ENCODE assay signal across 24 mouse cellular contexts in the genomic region with DNA sequence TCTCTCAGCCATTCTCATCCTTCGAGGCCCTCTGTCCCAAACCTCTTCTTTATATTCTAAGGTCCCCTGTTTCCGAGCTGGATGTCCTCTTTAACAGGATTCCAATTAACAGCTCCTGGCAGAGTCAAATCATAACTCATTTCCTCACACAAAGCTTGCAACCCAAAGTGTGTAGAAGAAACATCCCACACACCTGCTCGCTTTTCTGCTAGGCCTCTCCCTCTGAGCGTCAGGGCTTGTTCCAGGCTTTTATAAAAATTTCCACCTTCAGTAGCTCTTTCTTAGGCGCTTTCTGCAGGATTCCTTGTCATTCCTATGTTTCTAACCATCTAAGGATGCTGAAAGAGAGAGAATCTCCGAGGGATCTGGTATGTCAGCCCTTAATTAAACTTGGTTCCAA.
A peak's percentile ranks its signal among the peaks of the same experiment; 100 is the strongest.
DNase-seq lines count a peak whose midpoint lies in the region; ATAC-seq and TF ChIP-seq lines count a peak whose summit lies in the region.
"Had no signal": no experiment of that assay in that cellular context is flagged by ENCODE, and none has a peak within 500 bp of the region (broad histone marks: within the 10 kb centered on the region; RNA-seq: fewer than 3 reads in every experiment).

No protein-coding gene starts in this region.

- H3K4me3 ChIP-seq in forebrain, embryonic 13.5 days: no peak overlapping the region
- H3K4me3 ChIP-seq in forebrain, embryonic 15.5 days: no peak overlapping the region
- no peak overlapping the region for H3K4me3 ChIP-seq in layer of hippocampus, adult 2 months
- no peak overlapping the region for H3K4me3 ChIP-seq in heart, embryonic 10.5 days
- H3K4me3 ChIP-seq: embryonic facial prominence, embryonic 12.5 days; embryonic facial prominence, embryonic 15.5 days; heart, adult 2 months; hindbrain, embryonic 12.5 days had no signal

- 0 out of 2 replicates have a peak overlapping the region, but pooled peaks have one; percentile 45 for H3K27ac ChIP-seq in forebrain, embryonic 13.5 days
- H3K27ac ChIP-seq in forebrain, embryonic 15.5 days (replicated peaks): no peak overlapping the region
- H3K27ac ChIP-seq in layer of hippocampus, adult 2 months: peak overlapping the region; percentile 39; the same call in 1 of the 2 replicates
- H3K27ac ChIP-seq in heart, embryonic 10.5 days: no peak overlapping the region
- H3K27ac ChIP-seq: embryonic facial prominence, embryonic 12.5 days; embryonic facial prominence, embryonic 15.5 days; heart, adult 2 months; hindbrain, embryonic 12.5 days; hindbrain, postnatal 0 days had no signal

- no peak for ATAC-seq in forebrain, embryonic 13.5 days
- ATAC-seq in forebrain, embryonic 15.5 days (replicated peaks): no peak
- ATAC-seq: CD4-positive, CD25-positive, alpha-beta regulatory T cell, adult 4 months; hindbrain, postnatal 0 days; intestine, postnatal 0 days had no signal

- no peaks in the 10 kb centered on the region for H3K36me3 ChIP-seq in forebrain, embryonic 13.5 days (ENCODE audit: poor library complexity, severe bottlenecking)
- no peaks in the 10 kb centered on the region for H3K36me3 ChIP-seq in forebrain, embryonic 15.5 days
- H3K36me3 ChIP-seq in heart, embryonic 10.5 days: no peaks in the 10 kb centered on the region
- H3K36me3 ChIP-seq: embryonic facial prominence, embryonic 12.5 days; embryonic facial prominence, embryonic 15.5 days; hindbrain, embryonic 12.5 days had no signal

- 42% methylated on average over 6 of the region's 6 CpGs for WGBS in forebrain, embryonic 13.5 days
- WGBS in forebrain, embryonic 15.5 days: 46% methylated on average over 6 of the region's 6 CpGs
- 75% methylated on average over 6 of the region's 6 CpGs for WGBS in heart, embryonic 10.5 days

- no peak overlapping the region for H3K4me2 ChIP-seq in forebrain, embryonic 13.5 days
- no peak overlapping the region for H3K4me2 ChIP-seq in forebrain, embryonic 15.5 days (replicated peaks)
- H3K4me2 ChIP-seq: embryonic facial prominence, embryonic 12.5 days; embryonic facial prominence, embryonic 15.5 days; heart, embryonic 11.5 days; hindbrain, embryonic 12.5 days had no signal

- TF ChIP-seq POLR2A in brain, embryonic 14.5 days (IDR thresholded peaks at IDR 0.05; ENCODE audit: borderline replicate concordance, extremely low read depth, insufficient read depth, insufficient read length, poor library complexity, severe bottlenecking): no peak

- TF ChIP-seq CTCF in layer of hippocampus, adult 2 months (conservative IDR thresholded peaks at IDR 0.05): no peak
- TF ChIP-seq CTCF in brain, embryonic 14.5 days (IDR thresholded peaks at IDR 0.05; ENCODE audit: borderline replicate concordance, extremely low read depth, insufficient read depth, insufficient read length): no peak

- no peaks in the 10 kb centered on the region for H3K27me3 ChIP-seq in forebrain, embryonic 13.5 days
- no peaks in the 10 kb centered on the region for H3K27me3 ChIP-seq in forebrain, embryonic 15.5 days
- H3K27me3 ChIP-seq in heart, embryonic 10.5 days (ENCODE audit: insufficient read depth, poor library complexity, severe bottlenecking): no peaks in the 10 kb centered on the region
- H3K27me3 ChIP-seq: embryonic facial prominence, embryonic 12.5 days; embryonic facial prominence, embryonic 15.5 days; hindbrain, embryonic 12.5 days had no signal

- no peak overlapping the region for H3K9ac ChIP-seq in forebrain, embryonic 13.5 days
- no peak overlapping the region for H3K9ac ChIP-seq in forebrain, embryonic 15.5 days (replicated peaks)
- H3K9ac ChIP-seq: embryonic facial prominence, embryonic 12.5 days; embryonic facial prominence, embryonic 15.5 days; hindbrain, embryonic 12.5 days had no signal

- no peak for DNase-seq in layer of hippocampus, adult 2 months (ENCODE audit: low spot score in 2 of 2)
- DNase-seq in layer of hippocampus, adult 9-10 months (ENCODE audit: low spot score): no peak
- DNase-seq in brain, embryonic 14.5 days (ENCODE audit: low read depth): peak; percentile 32
- DNase-seq in telencephalon, adult 2 months (ENCODE audit: low read depth, low spot score): peak; percentile 18
- DNase-seq in heart, embryonic 10.5 days (ENCODE audit: low spot score): no peak
- DNase-seq: adrenal gland, adult 2 months; adrenal gland, postnatal 25 days; cerebellum, adult 11 months; cerebellum, adult 2 months; cerebellum, adult 9-11 months; cerebellum, postnatal 25 days; gastrocnemius, postnatal 10 days; gastrocnemius, postnatal 36 days; heart, adult 2 months; kidney, adult 2 months had no signal

- peaks cover 11% of the 10 kb centered on the region for H3K4me1 ChIP-seq in forebrain, embryonic 13.5 days
- H3K4me1 ChIP-seq in forebrain, embryonic 15.5 days: no peaks in the 10 kb centered on the region; the same call in 1 of the 2 replicates
- no peaks in the 10 kb centered on the region for H3K4me1 ChIP-seq in heart, embryonic 10.5 days
- H3K4me1 ChIP-seq: embryonic facial prominence, embryonic 12.5 days; embryonic facial prominence, embryonic 15.5 days; hindbrain, embryonic 12.5 days had no signal

- H3K9me3 ChIP-seq in forebrain, embryonic 13.5 days (replicated peaks): 0 out of 2 replicates have a peak, but pooled peaks cover 3% of the 10 kb centered on the region
- H3K9me3 ChIP-seq in forebrain, embryonic 15.5 days: 0 out of 2 replicates have a peak, but pooled peaks cover 6% of the 10 kb centered on the region
- no peaks in the 10 kb centered on the region for H3K9me3 ChIP-seq in heart, embryonic 10.5 days
- H3K9me3 ChIP-seq: embryonic facial prominence, embryonic 12.5 days; embryonic facial prominence, embryonic 15.5 days; hindbrain, embryonic 12.5 days had no signal

Comparison
In these comparisons a context has a peak if more than half of its experiments do, and no peak if none do; other contexts are left out.
1. H3K27ac ChIP-seq: peak in forebrain, embryonic 13.5 days (single experiment) and layer of hippocampus, adult 2 months (single experiment); none in forebrain, embryonic 15.5 days (single experiment) and heart, embryonic 10.5 days (single experiment).
2. DNase-seq: peak in brain, embryonic 14.5 days (single experiment) and telencephalon, adult 2 months (single experiment); none in layer of hippocampus, adult 2 months (0 of 2), layer of hippocampus, adult 9-10 months (single experiment) and heart, embryonic 10.5 days (single experiment).